Mouse (Mus musculus) thymus, adult 2 months (tissue): ENCODE results near the gene Slc4a1.

Source experiments
- CTCF ChIP-seq: fragments of 200-500 bp; IDR thresholded peaks from 2 replicates; pipeline ENCODE4 v1.5.1; 2012; ENCODE audit warnings: mild to moderate bottlenecking, control low read depth, low read length, moderate library complexity, borderline replicate concordance; ENCODE audit not compliant: control insufficient read depth, poor library complexity, insufficient read depth; ENCODE audit errors: extremely low read depth
- POLR2A ChIP-seq: fragments of 200-500 bp; IDR thresholded peaks from 2 replicates; pipeline ENCODE4 v1.6.1; 2012; ENCODE audit warnings: mild to moderate bottlenecking, low read length, control low read depth, moderate library complexity; ENCODE audit not compliant: control insufficient read depth, poor library complexity, insufficient read depth; ENCODE audit errors: extremely low read depth

DNA sequence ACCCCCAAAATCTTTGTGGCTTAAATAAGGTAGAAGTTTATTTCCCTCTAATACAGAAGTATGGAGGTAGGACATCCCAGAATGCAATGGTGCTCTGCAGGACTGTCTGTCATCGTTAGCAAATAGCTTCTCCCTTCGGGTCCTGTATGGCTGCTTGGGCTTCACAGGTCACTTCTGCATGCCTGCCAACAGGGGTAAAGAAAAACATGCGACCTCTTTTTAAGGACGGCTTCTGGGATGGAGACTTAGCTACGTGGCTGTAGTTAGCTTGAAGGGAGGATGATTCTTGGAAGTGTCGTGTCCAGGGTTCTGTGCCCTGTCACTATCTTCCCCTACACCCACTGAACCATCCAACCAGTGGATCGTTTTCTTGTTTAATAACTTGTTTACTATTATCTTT, 4.3 kb upstream of the Slc4a1 start:
- TF ChIP-seq POLR2A (no peak), CTCF (no peak)
